In the genomic region with DNA sequence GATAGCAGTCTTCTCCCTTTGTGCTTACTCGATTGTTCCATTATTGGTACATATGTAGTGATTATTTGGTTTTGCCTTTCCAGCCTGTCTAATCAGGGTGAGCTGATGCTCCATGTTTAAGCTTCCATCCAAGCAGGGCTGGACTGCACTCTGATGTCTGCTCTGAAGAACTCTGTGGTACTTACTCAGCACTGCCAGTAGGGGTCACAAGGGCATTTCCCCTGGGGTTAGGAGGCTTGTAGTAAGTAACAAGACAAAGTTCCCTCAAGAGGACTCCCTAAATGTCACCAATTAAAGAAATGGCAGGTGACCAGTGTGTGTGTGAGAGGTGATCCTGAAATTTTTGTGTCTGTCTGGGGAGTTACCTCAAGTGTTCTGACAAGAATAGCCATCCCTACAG, we compare ENCODE assay signal across 10 mouse cellular contexts.
DNase-seq lines count a peak whose midpoint lies in the region; ATAC-seq and TF ChIP-seq lines count a peak whose summit lies in the region.
"Had no signal": no experiment of that assay in that cellular context is flagged by ENCODE, and none has a peak within 500 bp of the region (broad histone marks: within the 10 kb centered on the region; RNA-seq: fewer than 3 reads in every experiment).

No protein-coding gene starts in this region.

- H3K9me3 ChIP-seq in kidney, embryonic 15.5 days (replicated peaks), result no peaks in the 10 kb centered on the region
- H3K9me3 ChIP-seq in forebrain, embryonic 16.5 days (ENCODE audit: control insufficient read depth, low read length), result no peaks in the 10 kb centered on the region
- H3K9me3 ChIP-seq in hindbrain, embryonic 13.5 days, result no peaks in the 10 kb centered on the region
- H3K9me3 ChIP-seq: embryonic facial prominence, embryonic 13.5 days; lung, embryonic 15.5 days had no signal

- H3K9ac ChIP-seq in kidney, embryonic 15.5 days, result no peak overlapping the region
- no peak overlapping the region for H3K9ac ChIP-seq in forebrain, embryonic 16.5 days (replicated peaks; ENCODE audit: low read depth, low read length)
- no peak overlapping the region for H3K9ac ChIP-seq in hindbrain, embryonic 13.5 days
- H3K9ac ChIP-seq: embryonic facial prominence, embryonic 13.5 days; lung, embryonic 15.5 days had no signal

- 73% methylated on average over 1 of the region's 1 CpGs for WGBS in kidney, adult 2 months
- WGBS in kidney, embryonic 15.5 days, result 83% methylated on average over 1 of the region's 1 CpGs
- 84% methylated on average over 1 of the region's 1 CpGs for WGBS in forebrain, embryonic 16.5 days
- WGBS in hindbrain, embryonic 13.5 days, result 89% methylated on average over 1 of the region's 1 CpGs

- H3K4me2 ChIP-seq in kidney, embryonic 15.5 days, result no peak overlapping the region
- no peak overlapping the region for H3K4me2 ChIP-seq in forebrain, embryonic 16.5 days (ENCODE audit: low read length)
- no peak overlapping the region for H3K4me2 ChIP-seq in hindbrain, embryonic 13.5 days
- H3K4me2 ChIP-seq: embryonic facial prominence, embryonic 13.5 days; lung, embryonic 15.5 days had no signal

- no peaks in the 10 kb centered on the region for H3K36me3 ChIP-seq in kidney, adult 2 months (ENCODE audit: control insufficient read depth, insufficient read depth, low read length)
- no peaks in the 10 kb centered on the region for H3K36me3 ChIP-seq in kidney, embryonic 15.5 days
- H3K36me3 ChIP-seq in forebrain, embryonic 16.5 days (ENCODE audit: control insufficient read depth, insufficient read depth), result no peaks in the 10 kb centered on the region
- H3K36me3 ChIP-seq in hindbrain, embryonic 13.5 days, result no peaks in the 10 kb centered on the region
- H3K36me3 ChIP-seq: embryonic facial prominence, embryonic 13.5 days; lung, embryonic 15.5 days had no signal

- H3K4me1 ChIP-seq in kidney, adult 2 months (ENCODE audit: control insufficient read depth, insufficient read depth, low read length), result no peaks in the 10 kb centered on the region
- 0 out of 2 replicates have a peak, but pooled peaks cover 2% of the 10 kb centered on the region for H3K4me1 ChIP-seq in kidney, embryonic 15.5 days
- no peaks in the 10 kb centered on the region for H3K4me1 ChIP-seq in forebrain, embryonic 16.5 days (replicated peaks; ENCODE audit: control insufficient read depth, insufficient read depth, low read length)
- no peaks in the 10 kb centered on the region for H3K4me1 ChIP-seq in hindbrain, embryonic 13.5 days (replicated peaks)
- H3K4me1 ChIP-seq: lung, embryonic 15.5 days had no signal

- H3K27ac ChIP-seq in kidney, adult 2 months (ENCODE audit: insufficient read depth, low read depth, low read length), result no peak overlapping the region
- no peak overlapping the region for H3K27ac ChIP-seq in kidney, embryonic 15.5 days
- no peak overlapping the region for H3K27ac ChIP-seq in forebrain, embryonic 16.5 days (ENCODE audit: low read length)
- no peak overlapping the region for H3K27ac ChIP-seq in hindbrain, embryonic 13.5 days
- H3K27ac ChIP-seq: embryonic facial prominence, embryonic 13.5 days; lung, embryonic 15.5 days had no signal

- no peaks in the 10 kb centered on the region for H3K27me3 ChIP-seq in kidney, adult 2 months (replicated peaks; ENCODE audit: control insufficient read depth, insufficient read depth, low read length)
- no peaks in the 10 kb centered on the region for H3K27me3 ChIP-seq in kidney, embryonic 15.5 days
- H3K27me3 ChIP-seq in forebrain, embryonic 16.5 days (replicated peaks; ENCODE audit: control insufficient read depth, insufficient read depth, low read length), result no peaks in the 10 kb centered on the region
- no peaks in the 10 kb centered on the region for H3K27me3 ChIP-seq in hindbrain, embryonic 13.5 days
- H3K27me3 ChIP-seq: embryonic facial prominence, embryonic 13.5 days; lung, embryonic 15.5 days had no signal

- TF ChIP-seq POLR2A in kidney, adult 2 months (IDR thresholded peaks at IDR 0.05; ENCODE audit: low read depth, low read length), result no peak

- peak; percentile 52 for TF ChIP-seq CTCF in kidney, adult 2 months (conservative IDR thresholded peaks at IDR 0.05; ENCODE audit: insufficient read depth, insufficient read length, low read depth, low read length)

- ATAC-seq in kidney, embryonic 15.5 days (replicated peaks; ENCODE audit: low FRiP score), result no peak
- peak; percentile 76 for ATAC-seq in megakaryocyte, adult 5-6 weeks (ENCODE audit: poor library complexity, severe bottlenecking)
- no peak for ATAC-seq in forebrain, embryonic 16.5 days
- no peak for ATAC-seq in hindbrain, embryonic 13.5 days (ENCODE audit: low FRiP score)

- H3K4me3 ChIP-seq in kidney, adult 2 months (ENCODE audit: insufficient read depth, low read depth, low read length), result no peak overlapping the region
- H3K4me3 ChIP-seq in kidney, embryonic 15.5 days (replicated peaks), result no peak overlapping the region
- H3K4me3 ChIP-seq in forebrain, embryonic 16.5 days (replicated peaks; ENCODE audit: low read length), result no peak overlapping the region
- H3K4me3 ChIP-seq in hindbrain, embryonic 13.5 days, result no peak overlapping the region
- H3K4me3 ChIP-seq: embryonic facial prominence, embryonic 13.5 days; lung, embryonic 15.5 days had no signal

- DNase-seq in kidney, adult 2 months, result peak; percentile 42
- peak; percentile 59 for DNase-seq in ES-CJ7 (ENCODE audit: low read depth, low spot score)
- peak; percentile 52 for DNase-seq in embryo, embryonic 10 days (ENCODE audit: low spot score)
- no peak for DNase-seq in right cerebral cortex, postnatal 25 days
